Mouse (Mus musculus): Measurements from ENCODE around the gene Il17c.

- TF ChIP-seq CTCF (conservative IDR thresholded peaks at IDR 0.05; ENCODE audit: low read length) (no peak), NANOG (IDR thresholded peaks at IDR 0.05; ENCODE audit: borderline replicate concordance, low read length) (no peak)
Measured at GRCm38 (mm10) chr8:122423217-122423616, 1.4 kb downstream of the Il17c start.
